Mouse (Mus musculus): ENCODE results near the gene Arfrp1.

Arfrp1 gene

GRCm38 (mm10) chr2:181364860-181365596, at the start of gene Arfrp1, which contains the start of gene Zgpat:
Gene Arfrp1, minus strand, starts transcription at chr2:181365404.
Gene Zgpat, plus strand, starts transcription at chr2:181364928.
- DNase-seq (ENCODE audit: low spot score in 2 of 2): peak; percentile 88 to 91

- no peak for DNase-seq (ENCODE audit: low spot score in 2 of 2)
Measured at GRCm38 (mm10) chr2:181413141-181413540, 47.9 kb upstream of the Arfrp1 start.

DNA sequence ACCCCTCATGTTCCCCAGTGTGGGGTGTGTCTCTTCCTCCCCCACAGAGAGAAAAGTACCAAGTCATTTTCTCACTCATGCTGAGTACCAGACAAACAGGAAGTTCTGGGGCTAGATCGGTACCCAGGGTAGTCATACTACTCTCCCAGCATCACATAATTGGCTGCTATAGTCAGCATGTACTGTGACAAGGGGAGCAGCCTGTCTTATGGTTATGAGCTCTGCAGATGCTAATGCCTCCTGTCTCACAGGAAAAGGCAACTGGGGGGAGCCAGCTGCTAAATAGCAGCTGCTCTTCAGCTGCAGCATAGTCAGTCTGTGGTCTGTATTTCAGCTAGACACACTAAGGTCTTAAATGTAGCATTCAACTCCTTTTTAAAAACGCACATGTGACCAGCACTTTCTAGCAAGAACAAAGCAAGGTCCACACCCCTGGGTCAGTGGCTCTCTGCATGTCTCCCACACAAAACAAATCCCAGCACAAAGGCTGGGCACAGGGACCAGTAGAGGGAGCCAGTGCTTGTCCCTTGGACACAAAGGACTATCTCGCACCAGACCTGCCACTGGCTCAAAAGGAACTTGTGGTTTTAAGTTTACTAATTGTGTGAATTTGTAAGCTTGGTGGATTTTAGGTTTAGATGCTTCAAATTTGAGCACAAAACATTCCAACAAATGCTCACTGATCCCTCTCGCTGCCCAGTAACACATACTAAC, 45.7 kb upstream of the Arfrp1 start:
- DNase-seq (ENCODE audit: low spot score in 2 of 2): peak; percentile 70

DNA sequence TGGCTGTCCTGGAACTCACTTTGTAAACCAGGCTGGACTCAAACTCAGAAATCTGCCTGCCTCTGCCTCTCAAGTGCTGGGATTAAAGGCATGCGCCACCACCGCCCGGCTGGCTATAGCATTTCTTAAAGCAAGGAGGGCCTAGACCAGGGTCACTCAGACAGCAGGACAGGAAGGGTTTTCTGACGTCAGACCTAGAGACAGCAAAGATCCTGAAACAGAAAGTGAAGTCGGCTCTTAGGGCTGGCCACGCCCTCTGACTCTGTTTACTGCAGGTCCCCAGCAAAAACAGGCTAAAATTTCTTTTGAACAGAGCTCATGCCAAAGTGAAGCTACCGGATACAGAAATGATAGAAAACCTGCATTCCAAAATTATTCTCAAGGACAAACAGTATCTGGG, 44.4 kb upstream of the Arfrp1 start:
- DNase-seq (ENCODE audit: low spot score in 2 of 2): no peak

- no peak for DNase-seq (ENCODE audit: low spot score in 2 of 2)
Measured at GRCm38 (mm10) chr2:181403722-181404121, 38.5 kb upstream of the Arfrp1 start.

- no peak for DNase-seq (ENCODE audit: low spot score in 2 of 2)
Measured at GRCm38 (mm10) chr2:181401497-181401896, 36.3 kb upstream of the Arfrp1 start.

GRCm38 (mm10) chr2:181397207-181397761, 32.1 kb upstream of the Arfrp1 start:
- no peak for DNase-seq (ENCODE audit: low spot score in 2 of 2)

DNA sequence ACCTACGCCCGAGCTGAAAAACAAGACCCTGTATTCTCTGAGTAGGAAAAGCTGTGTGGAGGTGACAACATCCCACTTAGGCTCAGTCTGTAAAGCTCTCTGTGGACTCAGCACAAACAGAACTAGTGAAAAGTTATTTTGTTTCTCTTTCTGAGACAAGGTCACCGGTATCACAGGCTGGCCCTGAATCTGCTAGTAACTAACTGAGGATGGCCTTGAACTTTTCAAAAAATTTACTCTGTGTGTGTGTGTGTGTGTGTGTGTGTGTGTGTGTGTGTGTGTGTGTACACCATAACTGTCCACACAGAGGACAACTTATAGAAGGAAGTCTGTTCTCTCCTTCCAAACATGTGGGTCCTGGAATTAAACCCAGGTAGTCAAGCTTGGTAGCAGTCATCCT, 28.9 kb upstream of the Arfrp1 start:
- no peak for DNase-seq (ENCODE audit: low spot score in 2 of 2)

DNA sequence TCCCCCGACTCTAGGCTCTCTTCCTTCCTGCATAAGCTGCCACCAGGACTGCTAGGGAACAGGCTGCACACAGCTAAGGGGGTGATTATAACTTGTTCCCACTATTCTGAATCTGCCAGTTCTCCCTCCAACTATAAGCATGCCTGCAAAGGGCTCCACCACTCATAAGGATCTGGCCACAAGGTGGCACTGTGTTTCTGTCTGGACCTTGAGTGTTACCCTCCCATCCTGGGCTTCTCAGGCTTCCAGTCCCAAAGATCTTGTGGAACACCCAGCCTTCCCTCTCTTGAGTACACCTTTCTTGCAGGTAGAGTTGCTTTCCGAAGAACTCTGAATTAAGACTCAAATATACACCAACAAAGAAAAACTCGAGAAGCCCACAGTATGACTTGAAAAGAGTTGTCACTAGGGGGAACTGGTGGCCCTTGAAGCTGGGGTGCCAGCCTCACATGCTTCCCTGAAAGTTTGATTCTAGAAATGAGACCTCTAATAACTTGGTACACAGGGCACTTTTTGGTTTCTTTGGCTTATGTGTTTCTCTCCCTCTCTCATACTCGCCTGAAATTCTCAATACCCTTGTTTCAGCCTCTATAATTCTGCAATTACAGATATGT, 27.5 kb upstream of the Arfrp1 start:
- DNase-seq (ENCODE audit: low spot score in 2 of 2): peak; percentile 92 to 93

DNA sequence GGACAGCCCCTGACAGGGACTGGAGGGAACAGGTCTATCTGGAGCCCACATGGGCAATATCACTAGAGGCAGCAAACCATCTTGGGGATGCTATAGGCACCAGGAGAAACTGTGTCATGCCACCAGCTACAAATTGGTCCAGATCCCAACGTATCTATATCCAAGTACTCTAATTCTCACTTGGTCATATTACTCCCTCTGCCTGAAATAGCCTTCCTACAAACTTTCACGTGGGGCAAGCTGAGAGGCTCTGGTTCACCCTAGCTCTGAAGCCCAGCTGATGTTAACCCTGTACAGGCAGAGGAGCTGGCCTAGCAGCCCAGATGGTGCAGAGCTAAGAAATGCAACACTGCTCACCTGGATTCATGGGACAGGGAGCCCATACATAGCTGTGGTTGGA, 26.3 kb upstream of the Arfrp1 start:
- no peak for DNase-seq (ENCODE audit: low spot score in 2 of 2)

DNA sequence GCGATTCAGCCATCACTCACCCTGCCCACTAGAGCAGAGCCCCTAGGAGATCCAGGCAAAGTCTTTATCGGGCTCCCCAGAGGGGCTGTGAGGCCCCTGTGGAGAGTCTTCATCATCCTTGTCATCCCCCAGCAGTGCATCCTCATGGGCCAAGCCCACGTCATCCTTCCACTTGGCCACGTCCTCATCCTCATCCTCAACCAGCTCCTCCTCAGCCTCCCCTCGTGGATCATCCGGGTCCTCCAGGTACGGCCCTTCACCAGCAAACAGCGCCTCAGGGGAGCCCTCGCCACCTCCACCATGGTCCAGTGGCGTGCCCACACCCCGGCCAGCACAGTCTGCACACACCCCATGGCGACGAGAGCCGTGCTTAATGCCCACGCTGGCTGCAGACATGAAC, 25.8 kb upstream of the Arfrp1 start:
- no peak for DNase-seq (ENCODE audit: low spot score in 2 of 2)

- DNase-seq (ENCODE audit: low spot score in 2 of 2): no peak
Measured at GRCm38 (mm10) chr2:181390136-181390870, 25.1 kb upstream of the Arfrp1 start.

DNA sequence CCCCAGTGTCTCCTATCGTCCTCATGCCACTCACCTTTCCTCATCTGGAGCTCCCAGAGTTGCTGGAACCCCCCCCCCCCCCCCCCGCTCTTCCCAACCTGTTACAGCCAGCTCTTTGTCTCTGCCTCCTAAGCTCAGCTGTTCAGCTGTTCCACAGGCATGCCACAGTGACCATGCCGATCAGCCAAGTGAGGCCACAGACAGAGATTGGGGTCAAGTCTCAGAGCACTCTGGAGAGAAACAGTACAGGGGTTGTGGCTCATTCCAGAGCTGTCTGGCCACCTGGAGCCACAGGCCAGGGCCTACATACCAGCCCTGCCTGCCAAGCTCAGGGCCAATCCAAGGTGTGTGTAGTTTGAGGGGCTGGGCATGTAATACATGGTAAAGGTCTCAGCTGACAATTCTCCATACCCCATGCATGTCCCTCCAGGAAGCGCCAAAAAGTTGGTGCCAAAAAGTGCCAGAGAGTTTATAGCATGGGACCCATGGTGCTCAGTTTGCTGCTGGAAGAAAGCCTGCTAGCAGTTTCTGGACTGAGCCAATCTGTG, 21.5 kb upstream of the Arfrp1 start:
- DNase-seq (ENCODE audit: low spot score in 2 of 2): no peak

DNA sequence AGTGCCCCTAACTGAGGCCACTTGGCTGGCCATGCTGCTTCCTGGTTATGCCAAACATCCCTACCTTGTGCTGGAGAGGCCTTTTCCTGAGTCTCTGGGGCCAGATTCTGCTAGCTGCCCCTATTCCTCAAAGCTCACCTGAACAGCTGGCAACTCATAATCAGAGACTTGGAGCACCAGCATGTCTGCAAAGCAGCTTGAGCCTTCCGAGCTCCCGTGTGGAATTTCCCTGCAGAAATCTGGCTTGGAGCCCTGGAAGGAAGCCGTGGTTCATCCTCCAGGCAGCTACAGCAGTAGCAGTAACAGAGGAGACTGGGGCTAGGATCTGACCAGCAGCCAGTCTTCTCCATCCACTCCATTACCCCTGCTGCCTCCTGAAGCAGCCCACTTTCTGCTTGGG, 20.7 kb upstream of the Arfrp1 start:
- peak; percentile 71 to 72 for DNase-seq (ENCODE audit: low spot score in 2 of 2)

GRCm38 (mm10) chr2:181384919-181385391, 19.8 kb upstream of the Arfrp1 start:
- no peak for DNase-seq (ENCODE audit: low spot score in 2 of 2)

- DNase-seq (ENCODE audit: low spot score in 2 of 2): no peak
Measured at GRCm38 (mm10) chr2:181384463-181384862, 19.3 kb upstream of the Arfrp1 start.

DNA sequence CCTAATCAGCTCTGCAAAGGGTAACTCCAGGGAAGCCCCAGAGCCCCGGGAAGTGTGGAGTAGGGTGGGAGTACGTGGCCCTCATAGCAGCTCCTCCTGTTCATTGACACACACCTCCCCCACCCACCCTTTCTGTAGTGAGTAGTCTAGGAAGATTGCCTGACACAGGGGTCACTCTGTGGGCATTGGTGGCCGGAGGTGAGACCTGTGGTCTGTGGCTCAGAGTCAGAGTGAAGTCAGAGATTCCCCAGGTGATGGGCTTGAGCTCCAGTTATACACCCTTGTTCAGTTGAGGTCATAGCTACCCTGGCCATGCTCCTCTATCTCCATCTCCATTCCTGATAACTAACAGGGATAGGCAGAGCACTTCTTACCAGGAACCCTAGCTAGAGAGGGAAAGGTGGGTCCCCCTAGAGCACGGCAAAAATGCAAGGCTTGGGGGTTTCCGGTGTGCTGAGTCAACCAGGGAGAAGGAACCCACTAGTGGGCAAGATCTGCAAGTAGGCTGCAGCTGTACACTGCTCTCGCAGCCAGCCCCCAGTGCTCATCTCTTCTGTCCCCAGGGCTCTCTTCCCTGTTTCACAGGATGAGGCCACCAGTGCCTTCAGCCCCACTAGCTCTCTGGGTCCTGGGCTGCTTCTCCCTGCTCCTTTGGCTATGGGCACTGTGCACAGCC, 16.6 kb upstream of the Arfrp1 start:
- no peak for DNase-seq (ENCODE audit: low spot score in 2 of 2)

DNA sequence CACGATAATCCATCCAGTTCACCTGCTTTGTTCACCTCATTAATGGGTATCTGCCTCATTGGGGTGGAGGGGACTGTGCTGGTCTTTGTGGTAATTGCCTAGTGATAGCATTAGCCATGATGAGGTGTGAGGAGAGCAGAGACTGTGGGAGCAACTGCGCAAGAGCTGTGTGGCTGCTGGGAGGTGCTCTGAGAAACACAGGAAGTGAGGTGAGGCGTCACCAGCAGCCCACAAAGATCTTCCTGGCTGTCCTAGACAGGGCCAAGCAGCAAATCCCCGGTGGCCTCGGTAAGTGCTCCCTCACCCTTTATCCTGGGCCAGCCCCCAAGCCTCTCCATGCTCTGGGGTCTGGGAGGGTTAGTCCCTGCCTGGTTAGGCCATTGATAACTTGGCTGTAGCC, 15.9 kb upstream of the Arfrp1 start:
- no peak for DNase-seq (ENCODE audit: low spot score in 2 of 2)

GRCm38 (mm10) chr2:181380251-181380650, 15.0 kb upstream of the Arfrp1 start:
- no peak for DNase-seq (ENCODE audit: low spot score in 2 of 2)

- no peak for DNase-seq (ENCODE audit: low spot score in 2 of 2)
Measured at GRCm38 (mm10) chr2:181379778-181380177, 14.6 kb upstream of the Arfrp1 start, which contains the start of gene Lime1. Gene Lime1, plus strand, starts transcription at chr2:181380078.

- no peak for DNase-seq (ENCODE audit: low spot score in 2 of 2)
Measured at GRCm38 (mm10) chr2:181378701-181379100, 13.5 kb upstream of the Arfrp1 start.
